Mouse (Mus musculus): ENCODE data around the gene Fam120b.

DNA sequence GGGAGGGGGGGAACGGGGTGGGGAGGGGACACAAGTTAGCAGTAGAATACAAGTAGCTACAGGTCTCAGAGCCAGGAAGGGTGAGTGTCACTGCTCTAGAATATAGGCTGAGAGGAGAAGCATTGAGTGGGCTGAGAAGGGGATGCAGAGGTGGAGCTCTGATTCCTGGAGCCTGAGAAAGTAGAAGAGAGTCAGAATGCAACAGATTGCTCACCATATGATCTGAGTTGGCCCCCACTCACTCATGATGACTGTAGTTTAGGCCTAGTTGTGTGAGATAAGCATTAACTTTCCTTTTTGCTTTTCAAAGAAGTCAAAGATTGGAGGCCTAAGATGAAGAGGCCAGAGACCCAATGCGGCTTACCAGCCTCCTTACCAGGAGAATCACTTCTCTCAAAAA, 42.0 kb upstream of the Fam120b start:
- TF ChIP-seq POLR2A (IDR thresholded peaks at IDR 0.05; ENCODE audit: borderline replicate concordance, insufficient read depth, low read length) (no peak), CTCF (IDR thresholded peaks at IDR 0.05; ENCODE audit: borderline replicate concordance, insufficient read depth, low read depth, low read length) (no peak)

Measured in cerebellum, adult 2 months (tissue).